Comparison of ENCODE assay signal across 8 mouse cellular contexts in the genomic region with DNA sequence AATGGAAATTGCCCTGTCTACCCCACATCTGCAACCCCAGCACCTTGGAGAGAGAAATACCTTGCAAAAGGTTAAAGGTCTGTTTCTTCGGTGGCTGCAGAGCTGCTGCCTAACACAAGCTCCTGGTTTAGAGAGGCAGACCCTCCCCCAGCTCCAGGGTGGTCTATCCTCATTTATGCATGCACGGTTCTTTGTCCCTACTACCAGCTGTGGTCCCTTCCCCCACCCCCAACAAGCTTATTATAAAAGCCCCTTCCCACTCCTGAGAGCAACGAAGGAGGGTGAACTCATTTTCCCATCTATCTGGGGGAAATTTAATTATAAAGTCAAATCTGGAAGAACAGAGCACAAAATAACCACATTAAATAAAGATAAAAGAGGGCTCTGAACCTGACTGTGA. TPM values are rescaled to one million over a fixed set of nuclear protein-coding genes. Genes with fewer than 3 reads are reported as not detected.
DNase-seq lines count a peak whose midpoint lies in the region; ATAC-seq and TF ChIP-seq lines count a peak whose summit lies in the region.

Gene Pxylp1, minus strand, starts transcription at position 124 of the 400 bp plus-strand sequence.

- no peak for TF ChIP-seq POLR2A in liver, adult 2 months (IDR thresholded peaks at IDR 0.05; ENCODE audit: extremely low read depth, insufficient read depth, low read length)

- ATAC-seq in liver, embryonic 12.5 days = no peak
- no peak for ATAC-seq in granulocyte monocyte progenitor cell, adult 5-6 weeks (replicated peaks; ENCODE audit: poor library complexity, severe bottlenecking)
- ATAC-seq in intestine, postnatal 0 days = no peak
- ATAC-seq in midbrain, postnatal 0 days (ENCODE audit: low FRiP score) = no peak

- H3K9ac ChIP-seq in liver, adult 2 months (ENCODE audit: low read depth, low read length) = no peak within 1 kb of the TSS
- H3K9ac ChIP-seq in liver, embryonic 12.5 days = no peak within 1 kb of the TSS
- no peak within 1 kb of the TSS for H3K9ac ChIP-seq in intestine, postnatal 0 days (ENCODE audit: low read depth, low read length)
- H3K9ac ChIP-seq in midbrain, postnatal 0 days (replicated peaks; ENCODE audit: low read length, poor library complexity, severe bottlenecking) = no peak within 1 kb of the TSS

- 0 out of 2 replicates have a peak within 1 kb of the TSS, but pooled peaks have one; percentile 13 for H3K27ac ChIP-seq in liver, adult 2 months (replicated peaks; ENCODE audit: insufficient read depth, low read depth, low read length)
- no peak within 1 kb of the TSS for H3K27ac ChIP-seq in liver, embryonic 12.5 days
- H3K27ac ChIP-seq in intestine, postnatal 0 days (ENCODE audit: low read depth, low read length) = no peak within 1 kb of the TSS
- no peak within 1 kb of the TSS for H3K27ac ChIP-seq in midbrain, postnatal 0 days (ENCODE audit: low read depth, low read length)

- H3K4me2 ChIP-seq in liver, embryonic 12.5 days = no peak within 1 kb of the TSS
- H3K4me2 ChIP-seq in intestine, postnatal 0 days (replicated peaks; ENCODE audit: low read depth) = peak within 1 kb of the TSS; percentile 24
- H3K4me2 ChIP-seq in midbrain, postnatal 0 days (ENCODE audit: low read depth, low read length, poor library complexity, severe bottlenecking) = no peak within 1 kb of the TSS

- H3K79me2 ChIP-seq in liver, adult 2 months (ENCODE audit: control insufficient read depth, insufficient read depth, low read length) = no peaks in the 10 kb centered on the region; the same call in 1 of the 2 replicates

- DNase-seq in liver, adult 2 months (ENCODE audit: extremely low read depth, low read depth, low spot score) = no peak
- DNase-seq in midbrain, postnatal 0 days (ENCODE audit: low spot score) = no peak
- no peak for DNase-seq in gastrocnemius, postnatal 14 days
- no peak for DNase-seq in Muller cell, postnatal 12 days (ENCODE audit: inconsistent ontology term)
- no peak for DNase-seq in right cerebral cortex, postnatal 36 days (ENCODE audit: low spot score in 2 of 2)

- WGBS in liver, adult 2 months = 53% methylated on average over 3 of the region's 3 CpGs
- WGBS in liver, embryonic 12.5 days (ENCODE audit: insufficient replicate concordance) = 29% methylated on average over 3 of the region's 3 CpGs
- WGBS in intestine, postnatal 0 days = 34% methylated on average over 3 of the region's 3 CpGs
- 5% methylated on average over 3 of the region's 3 CpGs for WGBS in midbrain, postnatal 0 days

- H3K4me3 ChIP-seq in liver, adult 2 months (ENCODE audit: insufficient read depth, low read depth, low read length) = no peak within 1 kb of the TSS
- no peak within 1 kb of the TSS for H3K4me3 ChIP-seq in liver, embryonic 12.5 days
- no peak within 1 kb of the TSS for H3K4me3 ChIP-seq in intestine, postnatal 0 days (ENCODE audit: low read depth, low read length)
- no peak within 1 kb of the TSS for H3K4me3 ChIP-seq in midbrain, postnatal 0 days (ENCODE audit: low read depth, low read length)

- intact Hi-C loops in gastrocnemius, postnatal 14 days (cut with DNase I; ENCODE audit: low total_unique reads) = no loop called here

- no peaks in the 10 kb centered on the region for H3K27me3 ChIP-seq in liver, adult 2 months (ENCODE audit: control insufficient read depth, insufficient read depth, low read length)
- peaks cover 48% of the 10 kb centered on the region for H3K27me3 ChIP-seq in liver, embryonic 12.5 days (replicated peaks)
- no peaks in the 10 kb centered on the region for H3K27me3 ChIP-seq in intestine, postnatal 0 days (replicated peaks; ENCODE audit: control insufficient read depth, insufficient read depth, low read length)
- no peaks in the 10 kb centered on the region for H3K27me3 ChIP-seq in midbrain, postnatal 0 days (ENCODE audit: insufficient read depth, low read length)

- no peaks in the 10 kb centered on the region for H3K36me3 ChIP-seq in liver, adult 2 months (ENCODE audit: control insufficient read depth, insufficient read depth, low read length)
- H3K36me3 ChIP-seq in liver, embryonic 12.5 days = no peaks in the 10 kb centered on the region
- no peaks in the 10 kb centered on the region for H3K36me3 ChIP-seq in intestine, postnatal 0 days (ENCODE audit: control insufficient read depth, insufficient read depth)
- H3K36me3 ChIP-seq in midbrain, postnatal 0 days (ENCODE audit: insufficient read depth, low read length) = no peaks in the 10 kb centered on the region

- TF ChIP-seq CTCF in liver, adult 2 months (IDR thresholded peaks at IDR 0.05; ENCODE audit: low read depth, low read length) = no peak
- TF ChIP-seq CTCF in intestine, postnatal 0 days (IDR thresholded peaks at IDR 0.05; ENCODE audit: low read depth) = no peak
- no peak for TF ChIP-seq CTCF in midbrain, postnatal 0 days (IDR thresholded peaks at IDR 0.05)

- peaks cover 13% of the 10 kb centered on the region; the same call in 1 of the 2 replicates for H3K4me1 ChIP-seq in liver, adult 2 months (ENCODE audit: control insufficient read depth, insufficient read depth, low read length)
- peaks cover 15% of the 10 kb centered on the region; the same call in 1 of the 2 replicates for H3K4me1 ChIP-seq in liver, embryonic 12.5 days
- H3K4me1 ChIP-seq in intestine, postnatal 0 days (replicated peaks; ENCODE audit: control insufficient read depth, insufficient read depth, low read length) = peaks cover 12% of the 10 kb centered on the region; the same call in 1 of the 2 replicates
- no peaks in the 10 kb centered on the region; the same call in 1 of the 2 replicates for H3K4me1 ChIP-seq in midbrain, postnatal 0 days (ENCODE audit: insufficient read depth, low read length)

- no peaks in the 10 kb centered on the region for H3K9me3 ChIP-seq in liver, embryonic 12.5 days (replicated peaks)
- H3K9me3 ChIP-seq in intestine, postnatal 0 days (ENCODE audit: control insufficient read depth) = no peaks in the 10 kb centered on the region
- no peaks in the 10 kb centered on the region for H3K9me3 ChIP-seq in midbrain, postnatal 0 days (ENCODE audit: low read length)

RNA-seq across cellular contexts. Expression of gene Pxylp1, which starts in this region (rescaled TPM):
- total RNA-seq in liver, adult 2 months (2014; rRNA removed) = 6.0 and 7.2 TPM in 2 replicates
- 4.5 and 5.5 TPM in 2 replicates for polyA plus RNA-seq in liver, adult 2 months (2012; rRNA removed)
- polyA plus RNA-seq in liver, embryonic 12.5 days (2016; fragmentation: Nextera tagmentation; extraction: Ambion mirVana) = 2.1 and 2.2 TPM in 2 replicates
- 78.2 and 85.4 TPM in 2 replicates for total RNA-seq in granulocyte monocyte progenitor cell, adult 5-6 weeks (2014; fragmentation: Nextera tagmentation)
- 60.4 and 80.7 TPM in 2 replicates for total RNA-seq in granulocyte monocyte progenitor cell, adult 5-6 weeks (2017)
- polyA plus RNA-seq in intestine, postnatal 0 days (2015; fragmentation: Nextera tagmentation; extraction: Ambion mirVana) = 22.7 and 24.1 TPM in 2 replicates
- 27.0 and 42.3 TPM in 2 replicates for total RNA-seq in midbrain, postnatal 0 days (2014; rRNA removed)
- polyA plus RNA-seq in midbrain, postnatal 0 days (2015; fragmentation: Nextera tagmentation; extraction: Ambion mirVana) = 23.5 and 24.6 TPM in 2 replicates
- total RNA-seq in gastrocnemius, postnatal 14 days (2021) = 1 to 10 TPM; 2.2 to 2.4 TPM
